Mouse (Mus musculus) heart, postnatal 14 days (tissue): ENCODE results near the gene Rps3. TPM values are rescaled to one million over a fixed set of nuclear protein-coding genes. Genes with fewer than 3 reads are reported as not detected.
A peak's percentile ranks its signal among the peaks of the same experiment; 100 is the strongest.

ENCODE experiments used
- DNase-seq, 2 experiments: peaks; one replicate each; pipeline ENCODE4 v3.0.0; 2021 to 2022
- intact Hi-C: fragments of 180-260 bp; cut with DNase I; formaldehyde crosslinking; loops from one replicate; pipeline ENCODE4 v1.15.1; 2025
- total RNA-seq, 2 experiments: library from RNA; stranded (reverse); gene quantifications; 2 replicates each; pipeline ENCODE4 v1.2.3; 2021

The Rps3 gene
- total RNA-seq, 2 experiments from 2014 or later, result 289 to 327 TPM

DNA sequence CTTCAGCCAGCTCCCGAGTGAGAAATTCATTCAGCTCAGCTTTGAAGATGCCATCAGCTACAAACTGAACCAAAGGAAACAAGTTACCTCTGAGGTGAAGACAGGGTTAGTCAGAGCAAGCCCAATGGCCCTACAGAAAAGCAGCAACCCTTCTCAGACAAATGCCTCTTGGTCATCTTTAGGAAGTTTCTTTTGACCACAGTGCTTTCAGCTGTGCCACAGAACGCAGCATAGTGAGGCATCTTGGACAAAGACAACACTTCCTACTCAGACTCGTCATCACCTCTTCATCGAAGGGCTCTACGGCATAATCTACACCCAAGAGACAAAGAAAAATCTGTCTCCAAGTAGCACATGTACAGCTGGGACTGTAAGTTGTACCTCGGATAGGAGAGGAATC, 901 bp downstream of the Rps3 start:
- intact Hi-C loops, result loop anchor here (2.0 kb wide), 1 partner anchor 14 kb away; no protein-coding TSS in a partner anchor
- DNase-seq, result no peak

DNA sequence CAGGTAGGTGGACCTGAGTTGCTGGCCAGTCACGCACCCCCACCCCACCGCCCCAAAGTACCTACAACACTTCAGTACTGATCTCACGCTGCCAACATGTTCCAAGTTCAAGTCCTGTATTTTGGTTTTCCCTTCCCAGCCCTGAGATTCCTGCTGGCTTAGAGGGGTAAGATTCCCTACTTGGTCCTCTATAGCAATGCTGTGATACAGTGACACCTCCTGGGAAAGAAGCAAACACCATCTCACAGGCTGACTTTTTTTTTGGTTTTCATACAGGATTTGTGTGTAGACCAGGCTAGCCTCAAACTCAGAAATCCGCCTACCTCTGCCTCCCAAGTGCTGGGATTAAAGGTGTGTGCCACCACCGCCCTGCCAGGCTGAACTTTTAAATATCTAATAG, 6.3 kb downstream of the Rps3 start:
- intact Hi-C loops, result no loop called here

GRCm38 (mm10) chr7:99476558-99477114, 6.9 kb downstream of the Rps3 start:
- intact Hi-C loops, result no loop called here
- DNase-seq, result no peak

More for the DNA sequence above, 6.3 kb downstream of the Rps3 start:
- DNase-seq, result no peak

GRCm38 (mm10) chr7:99475562-99475911, 8.0 kb downstream of the Rps3 start:
- intact Hi-C loops, result no loop called here
- no peak for DNase-seq

- intact Hi-C loops, result no loop called here
- DNase-seq, result peak in 1 of 2 experiments; percentile 32
Observed at GRCm38 (mm10) chr7:99474836-99475561, 8.5 kb downstream of the Rps3 start.

- intact Hi-C loops, result no loop called here
- no peak for DNase-seq
Observed at GRCm38 (mm10) chr7:99473638-99474407, 9.7 kb downstream of the Rps3 start.

GRCm38 (mm10) chr7:99471578-99471977, 12.0 kb downstream of the Rps3 start:
- DNase-seq, result no peak
- intact Hi-C loops, result no loop called here

- DNase-seq, result peak in 1 of 2 experiments; percentile 49
- intact Hi-C loops, result loop anchor here (2.0 kb wide), 1 partner anchor 13 kb away; the partner anchor contains the start of gene Rps3
Observed at GRCm38 (mm10) chr7:99469680-99470405, 13.7 kb downstream of the Rps3 start.

GRCm38 (mm10) chr7:99468283-99469132, 15.0 kb downstream of the Rps3 start:
- intact Hi-C loops, result loop anchor here (2.0 kb wide), 1 partner anchor 14 kb away; the partner anchor contains the start of gene Rps3
- peak; percentile 80 to 82 for DNase-seq

- peak in 1 of 2 experiments; percentile 58 for DNase-seq
- intact Hi-C loops, result loop anchor here (2.0 kb wide), 1 partner anchor 15 kb away; the partner anchor contains the start of gene Rps3
Observed at GRCm38 (mm10) chr7:99467916-99468282, 15.6 kb downstream of the Rps3 start.

- intact Hi-C loops, result no loop called here
- DNase-seq, result no peak
Observed at GRCm38 (mm10) chr7:99465811-99466210, 17.7 kb downstream of the Rps3 start, which contains the start of gene Klhl35. Gene Klhl35 (plus strand): TSS chr7:99466004.

DNA sequence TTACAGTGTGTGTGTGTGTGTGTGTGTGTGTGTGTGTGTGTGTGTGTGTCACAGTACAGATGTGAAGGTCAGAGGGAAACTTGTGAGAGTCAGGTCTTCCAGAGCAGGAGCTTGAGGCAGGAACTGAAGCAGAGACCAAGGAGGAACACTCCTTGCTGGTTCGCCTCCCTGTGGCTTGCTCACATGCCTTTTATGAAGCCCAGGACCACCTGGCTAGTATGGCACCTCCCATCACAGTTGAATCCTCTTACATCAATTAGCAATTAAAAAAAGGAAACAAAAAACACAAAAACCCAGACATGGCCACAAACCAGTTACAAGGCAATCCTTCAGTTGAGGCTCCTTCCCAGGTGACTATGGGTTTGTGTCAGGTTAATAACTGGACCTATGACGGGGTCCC, 20.4 kb downstream of the Rps3 start:
- intact Hi-C loops, result no loop called here
- DNase-seq, result no peak

- intact Hi-C loops, result no loop called here
- no peak for DNase-seq
Observed at GRCm38 (mm10) chr7:99459888-99460652, 23.5 kb downstream of the Rps3 start.

DNA sequence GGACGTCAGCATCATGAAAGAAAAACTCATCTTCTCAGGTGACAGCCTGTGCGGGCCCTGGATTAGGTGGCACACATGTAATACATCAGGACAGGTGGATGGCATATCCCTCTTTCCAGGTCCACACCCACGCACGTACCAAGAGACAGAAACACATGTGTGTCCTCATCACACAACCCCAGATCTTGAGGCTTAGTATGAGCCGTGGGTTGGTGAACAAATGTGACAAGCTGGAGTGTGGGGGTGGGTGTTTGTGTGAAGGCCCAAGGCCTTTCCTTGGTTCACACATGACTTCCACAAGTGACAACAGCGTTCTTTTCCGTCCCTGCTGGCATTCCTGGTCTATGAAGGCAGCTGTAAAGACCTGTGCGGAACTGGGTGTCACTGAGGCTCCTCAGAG, 24.7 kb downstream of the Rps3 start:
- DNase-seq, result no peak
- intact Hi-C loops, result no loop called here

DNA sequence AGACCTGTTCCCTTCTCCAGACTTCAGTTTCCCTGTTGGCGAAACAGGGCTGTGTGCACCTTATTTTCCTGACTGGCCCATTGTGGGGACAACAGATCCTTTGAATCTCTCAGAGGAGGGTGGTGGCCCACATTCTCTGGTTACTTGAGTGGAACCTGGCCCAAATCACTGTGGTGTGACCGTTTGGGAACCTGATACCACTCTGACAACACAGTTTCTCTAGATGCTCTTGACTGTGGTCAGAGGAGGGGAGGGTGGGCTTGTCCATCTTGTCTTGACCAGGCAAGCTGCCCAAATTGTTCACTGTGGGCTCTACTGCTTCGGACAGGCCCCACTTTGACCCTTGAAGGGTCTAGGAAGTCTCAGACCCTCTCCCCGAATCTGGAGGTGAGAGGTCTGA, 29.5 kb downstream of the Rps3 start:
- no peak for DNase-seq
- intact Hi-C loops, result loop anchor here (5.0 kb wide), 1 partner anchor 122 kb away; no protein-coding TSS in a partner anchor

GRCm38 (mm10) chr7:99452859-99453258, 30.7 kb downstream of the Rps3 start:
- intact Hi-C loops, result loop anchor here (5.0 kb wide), 1 partner anchor 121 kb away; no protein-coding TSS in a partner anchor
- DNase-seq, result no peak

- intact Hi-C loops, result loop anchor here (1.0 to 5.0 kb wide), 2 partner anchors 75 to 118 kb away; no protein-coding TSS in a partner anchor
- peak; percentile 65 to 87 for DNase-seq
Observed at GRCm38 (mm10) chr7:99450703-99451102, 32.8 kb downstream of the Rps3 start.

- intact Hi-C loops, result loop anchor here (1.0 to 5.0 kb wide), 2 partner anchors 74 to 117 kb away; no protein-coding TSS in a partner anchor
- DNase-seq, result no peak
Observed at GRCm38 (mm10) chr7:99449751-99450150, 33.8 kb downstream of the Rps3 start.

GRCm38 (mm10) chr7:99449063-99449462, 34.5 kb downstream of the Rps3 start:
- no peak for DNase-seq
- intact Hi-C loops, result no loop called here
